Mouse (Mus musculus): ENCODE measurements around the gene 2300009A05Rik.

DNA sequence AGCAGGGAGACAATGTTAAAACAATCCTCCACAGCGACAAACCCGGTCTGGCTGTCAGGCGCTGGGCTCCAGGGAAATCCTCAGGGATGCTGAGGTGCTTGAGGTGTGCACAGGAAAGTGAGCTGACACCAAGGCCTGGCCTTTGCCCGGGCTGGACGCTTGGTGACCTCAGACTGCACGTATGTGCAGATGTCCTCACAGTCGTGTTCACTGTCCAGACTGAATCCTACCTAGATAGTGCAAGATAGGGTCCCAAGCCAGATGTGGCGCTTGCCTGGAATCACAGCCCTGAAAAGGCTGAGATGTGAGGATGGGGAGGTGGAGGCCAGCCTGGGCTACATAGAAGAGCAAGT lies 393 bp upstream of the 2300009A05Rik start:
- TF ChIP-seq CTCF (IDR thresholded peaks at IDR 0.05; ENCODE audit: insufficient read depth, low read length) = no peak
- no peak for TF ChIP-seq POLR2A (IDR thresholded peaks at IDR 0.05; ENCODE audit: borderline replicate concordance, extremely low read depth, low read depth, low read length)
